Mouse (Mus musculus) MEL-GATA-1-ER (cell line): ENCODE data around the gene Agmo.

ENCODE experiments used
- DNase-seq: peaks from one replicate; pipeline ENCODE4 v3.0.0-alpha.2; 2012; ENCODE audit warnings: low read depth; ENCODE audit errors: extremely low read depth

Gene Agmo

DNA sequence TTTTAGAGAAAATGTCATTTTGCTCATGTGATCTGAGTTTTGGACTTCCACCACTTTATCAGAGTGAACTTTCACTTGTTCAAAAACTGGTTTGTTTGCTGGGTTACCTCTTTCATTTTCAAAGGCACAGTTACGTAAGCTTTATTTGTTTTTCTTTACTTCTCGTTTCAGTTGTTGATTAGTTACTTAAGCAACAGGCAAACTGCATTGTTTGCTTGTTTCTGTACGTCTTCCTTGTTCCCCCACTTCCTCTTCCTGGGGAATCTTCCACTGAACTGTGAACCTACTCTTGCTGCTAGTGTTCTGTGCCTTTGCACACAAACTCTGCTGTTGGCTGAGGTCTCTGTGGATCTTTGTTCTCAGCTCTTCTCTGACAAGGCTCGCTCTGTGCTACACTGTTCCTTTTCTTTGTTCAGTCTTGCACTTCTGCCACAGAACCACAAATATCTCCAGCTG is at the start of gene Agmo:
Gene Agmo (plus strand): TSS at position 76 of the 456 bp plus-strand sequence.
- DNase-seq: no peak

DNA sequence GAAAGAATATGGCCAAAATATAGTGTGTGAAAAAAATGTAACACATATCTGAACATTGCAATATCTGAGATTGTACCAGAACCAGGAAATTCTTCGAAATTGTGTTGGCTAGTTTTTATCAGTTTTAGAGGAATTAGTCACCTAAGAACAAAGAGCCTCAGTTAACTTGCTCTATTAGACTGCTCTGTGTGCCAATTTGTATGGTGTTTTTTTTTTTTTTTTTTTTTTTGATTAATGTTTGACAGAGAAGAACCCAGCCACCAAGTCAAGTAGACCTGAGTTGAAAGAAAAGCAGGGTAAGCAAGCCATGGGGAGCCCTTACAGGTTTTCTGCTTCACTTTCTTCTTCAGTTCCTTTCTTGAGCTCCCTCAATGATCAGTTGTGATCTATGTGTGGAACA is 10.3 kb upstream of the Agmo start:
- no peak for DNase-seq

DNA sequence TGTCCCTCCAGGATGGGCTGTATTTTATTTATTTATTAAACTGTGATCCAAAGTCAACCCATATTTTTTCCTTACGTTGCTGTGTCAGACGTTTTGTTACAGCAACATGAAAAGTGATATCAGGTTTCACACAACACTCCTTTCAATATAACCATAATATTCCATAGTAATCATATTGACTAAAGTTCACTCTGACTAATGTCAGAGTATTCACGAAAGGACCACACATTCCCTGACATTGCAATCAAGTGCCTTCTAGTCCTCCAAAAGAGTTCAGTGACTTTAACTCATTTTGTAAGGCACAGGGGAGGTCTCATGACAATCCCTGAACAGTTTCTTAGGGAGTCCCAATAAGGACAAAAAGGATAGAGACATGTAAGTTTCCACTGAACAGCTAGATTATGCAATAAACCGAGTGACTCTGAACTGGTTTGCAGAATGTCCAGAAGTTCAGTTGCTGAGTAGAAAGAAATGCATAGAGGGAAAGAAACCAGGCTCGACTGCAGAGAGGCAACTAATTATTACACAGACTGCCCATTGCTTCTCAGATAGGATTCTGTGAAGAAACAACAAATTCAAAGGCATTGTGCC is 371 bp upstream of the Agmo start:
- DNase-seq: no peak

DNA sequence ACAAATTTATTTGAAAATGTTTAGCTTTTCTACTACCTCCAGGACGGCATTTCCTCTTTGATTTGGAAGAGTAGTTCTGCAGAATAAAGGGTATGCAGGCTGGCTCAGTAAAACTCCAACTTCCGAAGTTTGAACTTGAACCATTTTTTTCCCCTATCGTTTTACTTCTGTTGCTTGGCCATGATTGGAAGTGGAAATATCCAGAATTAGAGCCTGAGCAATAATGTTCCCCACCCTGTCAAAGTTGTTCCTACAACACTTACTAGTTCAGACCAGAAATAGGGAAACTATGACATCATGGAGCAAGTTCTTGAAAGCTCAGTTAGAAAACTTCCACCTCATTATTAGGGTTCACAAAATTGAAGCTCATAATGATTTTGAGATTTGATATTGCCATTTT is 1.0 kb downstream of the Agmo start:
- no peak for DNase-seq

DNA sequence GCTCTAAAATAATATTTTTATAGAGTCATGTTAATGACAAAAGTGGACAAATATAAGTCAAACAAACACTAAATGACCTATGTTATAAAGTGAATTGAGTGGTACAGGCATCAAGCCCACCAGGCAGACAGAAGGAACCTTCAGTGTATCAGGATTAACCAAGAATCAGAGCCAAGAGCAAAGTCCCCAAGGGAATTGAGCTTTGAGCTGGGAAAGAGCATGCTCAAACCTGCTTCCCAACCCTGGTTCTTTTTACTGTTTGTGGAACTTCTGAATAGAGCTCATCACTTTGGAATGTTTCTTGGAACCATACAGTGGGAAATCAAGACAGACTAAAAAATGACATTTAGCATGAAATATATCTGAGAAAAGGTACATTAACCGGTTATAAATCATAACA is 3.4 kb downstream of the Agmo start:
- DNase-seq: no peak

DNA sequence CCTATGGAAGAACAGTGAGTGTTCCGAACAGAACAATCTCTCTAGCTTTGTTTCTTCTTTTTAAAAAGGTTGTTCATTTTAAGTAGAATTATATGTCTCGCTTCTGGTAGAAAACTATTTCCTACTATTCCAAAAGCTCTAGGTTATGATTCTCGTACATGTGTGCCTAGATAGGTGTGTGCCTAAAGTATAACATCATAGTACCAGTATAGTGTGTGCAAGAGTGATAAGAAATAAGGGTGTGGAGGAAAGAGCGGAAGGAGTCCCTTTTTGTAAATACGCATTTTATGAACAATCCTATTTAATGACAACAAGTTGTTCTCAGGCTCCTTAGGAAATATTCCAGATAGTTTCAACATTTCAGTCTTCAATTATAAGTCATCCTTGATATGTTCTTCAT is 10.2 kb downstream of the Agmo start:
- no peak for DNase-seq

DNA sequence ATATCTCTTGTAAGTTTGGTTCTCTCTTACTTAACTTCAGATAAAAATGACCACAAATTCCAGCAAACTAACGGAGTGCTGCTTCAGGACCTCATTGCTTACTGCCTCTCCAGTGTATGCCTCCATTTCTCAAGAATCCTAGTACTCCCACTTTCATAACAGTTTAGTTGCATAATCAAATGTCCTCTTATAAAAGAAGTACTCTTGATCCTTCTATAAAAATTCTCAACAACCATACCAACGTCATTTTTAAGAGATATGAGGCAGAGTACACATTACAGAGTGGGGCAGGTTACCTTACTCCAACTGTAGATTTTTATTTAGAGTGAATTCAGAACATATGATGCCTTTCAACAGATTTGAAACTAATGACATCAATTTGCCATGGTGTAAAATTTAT is 15.7 kb downstream of the Agmo start:
- no peak for DNase-seq

DNA sequence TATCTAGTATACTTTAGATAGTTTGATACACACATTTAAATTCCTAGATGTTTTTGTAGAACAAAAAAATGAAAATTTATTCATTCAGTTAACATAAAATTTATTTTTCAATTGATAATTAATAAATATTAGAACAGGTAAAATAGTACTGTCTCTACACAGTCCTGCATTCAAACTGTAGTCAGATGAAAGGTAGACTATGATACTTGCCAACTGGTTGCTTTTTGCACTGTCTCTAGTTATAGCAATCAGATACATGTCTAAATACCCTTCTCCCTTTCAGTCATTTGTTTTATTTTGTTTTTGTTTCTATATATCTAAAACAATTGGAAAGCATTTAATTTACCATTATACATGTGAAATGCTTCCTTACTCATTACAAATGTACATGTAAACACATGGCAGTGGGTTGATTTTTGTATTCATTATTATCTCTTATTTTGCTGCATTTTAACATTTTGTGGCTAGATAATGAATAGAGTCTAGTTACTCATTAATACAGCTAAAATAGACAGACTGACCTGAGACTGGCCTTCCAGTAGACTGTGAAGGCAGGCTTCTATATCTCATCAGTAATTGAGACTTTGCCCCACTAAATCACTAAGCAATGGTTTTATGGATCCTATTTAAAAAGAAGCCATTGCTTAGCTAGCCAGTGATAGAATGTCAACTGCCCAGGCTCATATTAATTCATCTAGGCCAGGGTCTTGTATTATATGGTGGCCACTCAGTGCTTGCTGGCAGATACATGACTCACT is 18.5 kb downstream of the Agmo start:
- DNase-seq: no peak

DNA sequence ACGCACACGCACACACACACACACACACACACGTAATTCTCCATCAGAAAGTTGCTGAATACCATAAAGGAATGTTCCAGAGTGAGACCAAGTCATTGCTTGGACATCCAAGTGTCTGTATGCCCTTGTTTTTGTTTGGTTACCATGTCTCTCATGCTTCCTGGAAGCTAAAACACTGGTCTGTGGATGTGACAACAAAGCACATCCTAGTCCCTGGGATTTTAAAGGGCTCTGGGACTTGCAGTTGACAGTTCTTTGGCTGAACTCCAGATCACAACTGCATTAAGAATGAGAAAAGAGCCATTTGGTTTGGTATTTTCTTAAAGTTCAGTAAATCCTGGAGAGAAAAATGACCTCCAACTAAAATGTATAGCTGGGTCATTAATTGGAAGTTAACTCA is 22.2 kb downstream of the Agmo start:
- DNase-seq: no peak

DNA sequence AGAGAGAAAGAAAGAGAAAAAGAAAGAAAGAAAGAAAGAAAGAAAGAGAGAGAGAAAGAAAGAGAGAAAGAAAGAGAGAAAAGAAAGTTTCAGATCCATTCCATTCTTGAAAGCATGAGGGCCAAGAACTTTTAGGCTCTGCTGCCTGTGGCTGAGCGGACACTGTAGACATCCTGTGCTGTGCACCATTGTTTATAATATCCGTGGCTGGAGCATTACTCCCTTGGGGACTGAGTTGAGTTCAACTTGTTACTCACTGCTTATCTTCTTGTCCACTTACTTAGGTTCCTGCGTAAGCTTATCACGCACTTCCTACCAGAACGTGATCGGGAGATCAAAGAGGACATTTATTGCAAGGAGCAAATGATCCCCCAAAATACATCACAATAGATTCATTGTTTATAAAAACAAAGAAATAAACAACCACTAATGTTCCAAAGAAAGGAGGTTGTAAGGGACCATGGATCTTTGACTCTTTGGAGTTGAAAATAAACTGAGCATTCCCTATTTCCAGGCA is 27.3 kb downstream of the Agmo start:
- no peak for DNase-seq

DNA sequence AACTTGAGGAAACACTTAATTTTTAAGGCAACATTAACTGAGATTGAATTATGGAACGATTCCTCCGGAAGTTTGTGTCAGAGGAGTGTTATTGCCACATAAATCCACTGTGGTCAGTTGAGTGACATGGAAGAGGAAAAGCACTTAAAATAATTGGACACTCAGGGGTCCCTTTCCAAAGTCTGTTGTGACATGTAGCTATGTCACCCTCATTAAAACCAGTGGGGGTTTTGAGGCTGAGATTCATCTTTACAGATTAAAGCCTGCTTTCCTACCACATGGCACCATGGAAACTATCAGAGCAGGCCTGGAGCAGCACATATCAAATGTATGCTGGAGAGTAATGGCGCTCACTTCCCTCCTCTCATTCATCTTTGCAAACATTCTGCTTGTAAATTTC is 31.2 kb downstream of the Agmo start:
- DNase-seq: no peak

DNA sequence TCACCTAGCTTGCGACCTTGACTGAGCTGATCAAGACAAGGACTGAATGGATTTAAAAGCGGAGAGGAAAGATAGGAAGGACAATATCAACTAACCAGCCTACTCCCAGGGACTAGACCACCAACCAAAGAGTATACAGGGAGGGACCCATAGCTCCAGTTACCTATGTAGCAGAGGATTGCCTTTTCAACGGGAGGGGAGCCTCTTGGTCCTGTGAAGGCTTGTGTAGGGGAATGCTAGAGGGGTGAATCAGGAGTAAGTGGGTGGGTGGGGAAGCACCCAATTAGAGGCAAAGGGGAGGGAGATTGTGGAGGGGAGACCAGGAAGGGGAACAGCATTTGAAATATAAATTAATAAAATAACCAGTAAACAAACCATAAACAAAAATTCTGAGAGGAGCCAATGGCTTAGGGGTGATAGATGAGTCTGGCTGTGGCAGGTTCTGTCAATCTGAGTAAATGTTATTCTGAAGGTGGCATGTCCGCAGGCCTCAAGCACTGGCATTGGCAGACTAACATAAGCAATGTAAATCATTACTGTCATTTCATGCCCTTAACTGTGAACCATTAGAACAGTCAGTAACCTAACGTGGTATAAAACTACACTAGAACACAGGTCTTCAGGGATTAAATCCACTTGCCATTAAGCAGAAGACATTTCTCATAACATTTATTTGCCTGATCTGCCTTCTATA is 32.7 kb downstream of the Agmo start:
- no peak for DNase-seq

DNA sequence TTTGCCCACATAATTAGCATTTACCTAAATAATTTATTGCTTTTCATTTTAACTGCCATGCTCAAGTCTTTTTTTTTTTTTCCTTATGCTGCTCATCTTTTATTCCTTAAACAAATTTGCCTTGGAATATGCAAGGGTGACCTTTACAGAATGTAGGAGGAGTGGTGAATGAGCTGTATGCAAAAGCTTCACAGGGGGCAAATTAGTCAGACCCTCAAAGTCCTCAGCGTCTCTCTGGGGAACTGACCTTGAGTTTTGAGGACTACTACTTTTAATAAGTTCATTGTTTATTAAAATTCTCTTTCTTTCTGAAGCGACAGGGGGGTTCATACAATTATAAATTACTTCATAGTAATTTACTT is 33.2 kb downstream of the Agmo start:
- DNase-seq: no peak

DNA sequence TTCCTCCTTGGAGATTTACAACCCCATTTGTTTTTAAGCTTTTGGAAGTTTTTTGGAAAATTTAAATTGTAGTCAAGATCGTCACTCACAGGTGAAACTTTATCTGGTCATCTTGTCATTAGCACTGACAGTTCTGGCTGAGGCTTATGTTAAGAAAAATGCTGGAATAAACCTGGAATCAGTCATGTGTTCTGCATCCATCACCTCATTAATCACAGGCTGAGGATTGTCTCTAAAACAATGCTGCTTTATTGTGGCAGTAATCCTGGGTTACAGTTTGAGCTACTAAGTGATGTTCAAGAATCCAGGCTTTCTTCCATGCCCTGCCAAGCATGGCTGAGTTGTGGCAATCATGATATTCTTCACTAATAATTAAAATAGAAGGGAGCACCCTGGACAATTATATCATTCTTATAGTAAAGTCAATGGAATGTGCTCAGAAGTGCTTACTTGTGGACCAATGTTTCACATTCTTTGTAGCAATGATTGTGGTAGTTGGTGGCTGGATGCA is 65.6 kb downstream of the Agmo start:
- DNase-seq: no peak

DNA sequence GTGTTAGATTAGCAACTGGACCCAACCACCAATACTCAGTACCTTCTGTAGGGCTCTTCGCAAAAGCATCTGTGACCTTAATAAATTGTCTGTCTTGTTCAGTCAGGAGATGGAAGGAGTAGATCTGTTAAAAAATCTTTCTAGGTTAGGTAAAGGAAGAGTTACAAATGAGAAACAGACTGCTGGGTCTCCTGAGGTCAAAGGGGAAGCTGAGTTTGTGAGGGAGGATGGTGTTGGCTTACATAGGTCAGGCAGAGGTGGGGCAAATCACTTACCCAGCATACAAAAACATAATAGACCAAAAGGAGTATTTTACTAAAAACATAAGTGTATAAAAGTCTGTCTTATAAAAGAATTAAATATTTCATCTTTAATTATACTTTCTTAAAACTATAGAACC is 69.3 kb downstream of the Agmo start:
- no peak for DNase-seq

DNA sequence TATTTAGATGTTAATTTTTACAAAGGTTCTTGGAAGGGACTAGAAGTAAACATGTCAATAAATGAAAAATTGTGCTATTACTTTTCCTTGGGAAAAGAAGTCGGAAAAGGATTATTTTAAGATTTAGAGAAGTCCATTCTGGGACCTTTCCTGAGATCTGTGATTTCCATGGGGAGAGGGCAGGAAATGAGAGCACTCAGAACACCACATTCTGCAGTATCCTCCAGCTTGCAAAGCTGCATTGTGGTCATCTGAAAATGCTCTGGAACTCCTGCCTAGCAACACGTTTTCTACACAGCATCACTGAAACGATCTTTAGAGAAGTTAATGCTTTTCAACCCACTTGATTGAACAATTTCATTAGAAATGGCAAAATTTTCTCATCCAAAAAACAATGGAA is 81.4 kb downstream of the Agmo start:
- no peak for DNase-seq

DNA sequence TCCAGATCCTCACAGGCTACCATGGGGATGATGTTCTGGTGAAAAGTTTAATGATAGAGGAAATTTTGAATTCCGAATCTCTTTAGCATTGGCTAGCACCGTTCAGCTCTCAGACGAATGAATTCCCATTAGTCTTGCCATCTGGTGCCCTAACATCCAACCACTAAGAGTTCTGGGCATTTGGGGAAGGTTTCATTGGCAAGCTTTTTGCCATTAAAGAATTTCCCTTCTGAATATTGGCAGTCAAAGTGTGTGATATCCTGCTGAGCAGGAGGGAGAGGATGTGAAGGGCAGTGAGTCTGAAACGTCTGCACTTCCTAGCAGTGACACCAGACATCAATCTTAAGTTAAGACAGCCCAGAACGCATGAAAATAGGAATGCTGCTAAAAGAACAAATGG is 93.5 kb downstream of the Agmo start:
- no peak for DNase-seq

DNA sequence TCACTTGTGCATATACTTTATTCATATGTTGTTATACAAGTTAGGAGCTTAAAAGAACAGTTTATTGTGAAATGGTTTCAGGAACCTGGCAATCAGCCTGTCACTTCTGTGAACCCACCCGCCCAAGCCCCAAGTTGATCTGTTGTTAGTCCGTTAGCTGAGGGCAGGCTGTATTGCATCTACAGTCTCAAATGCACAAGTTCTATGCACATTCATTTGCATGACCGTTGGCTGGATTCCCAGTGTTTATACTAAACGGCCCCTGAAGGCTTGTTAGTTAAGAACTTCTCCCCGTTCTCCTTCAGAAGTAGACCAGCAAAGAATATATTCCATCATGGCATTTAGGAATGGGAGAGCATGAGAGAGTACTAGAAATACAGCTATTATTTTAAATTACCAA is 102.8 kb downstream of the Agmo start:
- DNase-seq: no peak

DNA sequence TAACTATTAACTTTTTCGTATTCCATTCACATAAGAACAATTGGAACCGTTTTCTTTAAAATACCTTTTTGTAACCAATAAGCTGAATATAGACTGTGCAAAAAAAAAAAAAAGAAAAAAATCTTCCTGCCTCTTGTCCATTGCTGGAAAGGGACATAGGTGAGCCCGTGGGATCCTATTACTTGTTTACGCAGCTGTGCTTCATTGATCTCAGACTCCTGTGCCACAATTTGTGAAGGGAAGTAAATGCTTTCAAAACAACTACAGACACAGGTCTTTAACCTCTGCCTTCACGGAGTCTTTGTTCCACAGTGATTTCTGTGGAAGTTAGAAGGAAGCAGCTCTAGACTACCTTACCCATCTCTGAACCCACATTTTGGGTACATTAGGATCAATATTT is 104.3 kb downstream of the Agmo start:
- DNase-seq: no peak

DNA sequence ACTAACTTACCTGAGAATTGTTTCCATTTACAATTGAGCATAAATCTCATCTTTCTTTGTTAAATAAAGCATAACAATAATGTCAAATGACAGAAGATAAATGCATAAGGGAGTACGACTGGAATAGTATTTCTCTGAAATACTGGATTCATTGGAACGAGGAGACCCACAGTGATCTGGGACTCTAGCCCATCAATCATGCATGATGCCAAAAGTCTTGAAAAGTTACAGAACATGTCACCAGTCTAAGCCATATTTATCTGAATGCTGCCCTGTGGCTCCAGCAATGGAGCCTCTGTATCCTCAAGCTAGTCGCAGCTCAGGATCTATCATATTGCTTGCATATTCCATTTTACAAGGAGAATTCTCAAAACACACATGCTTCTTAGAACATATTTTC is 150.9 kb downstream of the Agmo start:
- DNase-seq: no peak

DNA sequence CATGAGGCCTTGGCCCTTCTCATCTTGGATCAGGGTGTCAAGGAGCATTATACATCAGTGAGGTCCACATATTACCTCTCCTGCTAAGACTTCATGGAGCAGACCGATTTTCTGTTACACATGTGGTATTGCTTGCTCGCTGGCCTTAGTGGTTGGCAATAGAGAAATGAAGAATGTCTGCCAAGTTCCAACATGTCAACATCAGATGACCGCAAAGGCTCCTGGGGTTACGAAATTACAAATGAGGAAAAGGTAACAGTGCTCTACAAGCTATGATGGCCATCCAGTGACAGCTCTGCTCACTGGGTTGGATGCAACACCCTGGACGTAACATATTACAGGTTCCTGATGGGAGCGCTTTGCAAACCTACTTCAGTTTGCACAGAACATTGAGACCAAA is 161.1 kb downstream of the Agmo start:
- no peak for DNase-seq

DNA sequence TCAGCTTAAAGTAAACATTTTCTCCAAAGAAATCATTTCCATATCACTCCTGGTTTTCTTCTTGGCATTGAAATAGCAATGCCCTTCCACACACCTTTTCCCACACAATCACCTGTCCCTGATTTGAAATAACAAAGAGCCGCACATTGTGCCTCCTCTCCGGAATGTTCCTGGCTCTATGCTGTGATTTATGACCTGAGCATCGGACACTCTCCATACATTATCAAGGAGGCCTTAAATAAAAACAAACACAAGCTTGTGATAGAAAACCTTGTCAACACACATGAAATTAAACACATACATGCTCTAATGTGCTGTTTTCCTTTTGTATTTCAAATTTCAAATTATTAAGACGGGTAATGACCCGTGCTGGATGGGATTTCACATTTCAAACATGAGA is 184.9 kb downstream of the Agmo start:
- DNase-seq: no peak
